Mouse (Mus musculus) embryonic facial prominence, embryonic 10.5 days (tissue): ENCODE results near the gene Lgals3. TPM values are rescaled to one million over a fixed set of nuclear protein-coding genes. Genes with fewer than 3 reads are reported as not detected.

ENCODE experiments used
- DNase-seq: peaks from one replicate; pipeline ENCODE4 v3.0.0-alpha.2; 2017; ENCODE audit warnings: low spot score
- H3K27ac ChIP-seq: fragments of 300-500 bp; sonication (generic); replicated peaks from 2 replicates; pipeline ENCODE4 v1.5.1; 2016; ENCODE audit warnings: mild to moderate bottlenecking
- H3K27me3 ChIP-seq: fragments of 300-500 bp; sonication (generic); replicated peaks from 2 replicates; pipeline ENCODE4 v1.6.1; 2016; ENCODE audit warnings: low read depth, mild to moderate bottlenecking; ENCODE audit not compliant: poor library complexity, severe bottlenecking
- H3K36me3 ChIP-seq: fragments of 300-500 bp; sonication (generic); replicated peaks from 2 replicates; pipeline ENCODE4 v1.6.1; 2016; ENCODE audit warnings: mild to moderate bottlenecking, moderate library complexity
- H3K4me1 ChIP-seq: fragments of 300-500 bp; sonication (generic); 2 replicates; pipeline ENCODE4 v1.6.1; 2016
- H3K4me3 ChIP-seq: fragments of 300-500 bp; sonication (generic); 2 replicates; pipeline ENCODE4 v1.5.1; 2016; ENCODE audit warnings: mild to moderate bottlenecking, moderate library complexity
- H3K9me3 ChIP-seq: fragments of 300-500 bp; sonication (generic); 2 replicates; pipeline ENCODE4 v1.6.1; 2016; ENCODE audit warnings: mild to moderate bottlenecking
- WGBS: fragments of 180-500 bp; shearing (Covaris S2); methylation state at CpG from one replicate; pipeline ENCODE4 v1.1.7; 2016; 5-methylcytosine and 5-hydroxymethylcytosine counted together
- polyA plus RNA-seq: library from polyadenylated mRNA; unstranded; fragments of >200 nt; fragmentation: Nextera tagmentation; extraction: Ambion mirVana; gene quantifications from 2 replicates; pipeline ENCODE4 v1.2.1, GENCODE M21; 2016

Gene Lgals3
- polyA plus RNA-seq, 1 experiment from 2014 or later: 0.51 TPM

DNA sequence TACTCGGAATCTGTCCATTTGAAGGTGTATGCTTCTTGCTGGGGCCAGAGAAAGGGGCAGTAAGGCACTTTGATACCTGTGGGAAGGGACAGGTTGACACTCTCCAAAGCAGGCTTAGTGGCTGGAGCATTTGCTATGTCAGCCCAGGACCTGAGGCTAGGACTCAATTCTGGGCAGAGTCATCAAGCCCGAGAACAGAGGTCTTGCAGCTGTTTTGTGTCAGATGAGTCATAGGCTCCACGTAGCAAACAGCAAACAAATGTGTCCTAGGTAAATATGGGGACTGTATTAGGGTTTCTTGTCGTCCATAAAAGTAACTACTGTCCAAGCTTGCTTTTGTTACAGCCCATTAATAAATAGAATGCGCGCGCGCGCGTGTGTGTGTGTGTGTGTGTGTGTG is 15.3 kb upstream of the Lgals3 start:
- H3K4me1 ChIP-seq: no peaks in the 10 kb centered on the region
- WGBS: 90% methylated on average over 10 of the region's 10 CpGs

GRCm38 (mm10) chr14:47353240-47353639 is 14.3 kb upstream of the Lgals3 start:
- H3K27me3 ChIP-seq: no peaks in the 10 kb centered on the region
- H3K4me3 ChIP-seq: no peak overlapping the region
- no peak overlapping the region for H3K27ac ChIP-seq
- H3K9me3 ChIP-seq: no peaks in the 10 kb centered on the region
- no peaks in the 10 kb centered on the region for H3K4me1 ChIP-seq
- no peak for DNase-seq
- WGBS: 84% methylated on average over 4 of the region's 4 CpGs
- no peaks in the 10 kb centered on the region for H3K36me3 ChIP-seq

More for the DNA sequence above, 15.3 kb upstream of the Lgals3 start:
- no peak for DNase-seq
- H3K4me3 ChIP-seq: no peak overlapping the region
- H3K9me3 ChIP-seq: no peaks in the 10 kb centered on the region
- H3K27me3 ChIP-seq: no peaks in the 10 kb centered on the region
- no peak overlapping the region for H3K27ac ChIP-seq
- no peaks in the 10 kb centered on the region for H3K36me3 ChIP-seq

GRCm38 (mm10) chr14:47354111-47354577 is 13.4 kb upstream of the Lgals3 start:
- H3K4me1 ChIP-seq: no peaks in the 10 kb centered on the region
- no peak overlapping the region for H3K27ac ChIP-seq
- no peak overlapping the region for H3K4me3 ChIP-seq
- WGBS: 71% methylated on average over 8 of the region's 8 CpGs
- H3K27me3 ChIP-seq: no peaks in the 10 kb centered on the region
- H3K36me3 ChIP-seq: no peaks in the 10 kb centered on the region
- peak; percentile 32 for DNase-seq
- H3K9me3 ChIP-seq: no peaks in the 10 kb centered on the region

GRCm38 (mm10) chr14:47354948-47355347 is 12.6 kb upstream of the Lgals3 start:
- Histone ChIP-seq H3K9me3 (no peaks in the 10 kb centered on the region), H3K27me3 (no peaks in the 10 kb centered on the region), H3K4me3 (no peak overlapping the region), H3K36me3 (no peaks in the 10 kb centered on the region), H3K4me1 (no peaks in the 10 kb centered on the region), H3K27ac (no peak overlapping the region)
- 76% methylated on average over 5 of the region's 5 CpGs for WGBS
- no peak for DNase-seq

DNA sequence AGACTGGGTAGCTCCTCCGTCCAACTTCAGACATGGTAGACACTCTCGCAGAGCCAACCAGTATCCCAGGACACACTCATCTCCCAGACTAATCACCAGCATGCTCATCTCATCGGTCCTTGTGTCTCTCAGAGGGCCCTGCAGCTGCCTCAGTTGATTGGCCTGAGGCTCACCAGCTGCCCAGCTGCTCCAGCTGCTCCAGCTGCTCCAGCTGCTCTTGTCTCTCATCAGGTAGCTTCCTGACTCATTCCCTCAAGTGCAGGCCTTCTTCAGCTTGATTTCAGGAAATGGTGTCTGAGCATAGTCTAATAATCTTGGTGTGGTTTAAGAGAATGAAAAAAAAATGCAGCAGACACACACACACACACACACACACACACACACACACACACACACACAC is 10.9 kb upstream of the Lgals3 start:
- H3K27me3 ChIP-seq: no peaks in the 10 kb centered on the region
- no peak overlapping the region for H3K27ac ChIP-seq
- H3K9me3 ChIP-seq: no peaks in the 10 kb centered on the region
- WGBS: 83% methylated on average over 3 of the region's 3 CpGs
- H3K36me3 ChIP-seq: no peaks in the 10 kb centered on the region
- H3K4me3 ChIP-seq: no peak overlapping the region
- no peaks in the 10 kb centered on the region for H3K4me1 ChIP-seq
- DNase-seq: no peak

GRCm38 (mm10) chr14:47359610-47360009 is 7.9 kb upstream of the Lgals3 start:
- DNase-seq: no peak
- Histone ChIP-seq H3K9me3 (no peaks in the 10 kb centered on the region), H3K27me3 (0 out of 2 replicates have a peak, but pooled peaks cover under 1% of the 10 kb centered on the region), H3K4me3 (no peak overlapping the region), H3K27ac (no peak overlapping the region), H3K4me1 (peaks cover under 1% of the 10 kb centered on the region; the same call in 1 of the 2 replicates), H3K36me3 (no peaks in the 10 kb centered on the region)
- WGBS: 80% methylated on average over 3 of the region's 3 CpGs

- DNase-seq: no peak
- H3K27ac ChIP-seq: no peak overlapping the region
- peaks cover 7% of the 10 kb centered on the region for H3K4me1 ChIP-seq
- H3K4me3 ChIP-seq: no peak overlapping the region
- no peaks in the 10 kb centered on the region for H3K9me3 ChIP-seq
- H3K36me3 ChIP-seq: no peaks in the 10 kb centered on the region
- peaks cover 7% of the 10 kb centered on the region; the same call in 1 of the 2 replicates for H3K27me3 ChIP-seq
- 91% methylated on average over 2 of the region's 2 CpGs for WGBS
These were observed 6.1 kb upstream of the Lgals3 start for GRCm38 (mm10) chr14:47361418-47361817.

- Histone ChIP-seq H3K27me3 (peaks cover 7% of the 10 kb centered on the region; the same call in 1 of the 2 replicates), H3K4me3 (no peak overlapping the region), H3K36me3 (no peaks in the 10 kb centered on the region), H3K4me1 (peaks cover 8% of the 10 kb centered on the region), H3K9me3 (no peaks in the 10 kb centered on the region), H3K27ac (no peak overlapping the region)
- 85% methylated on average over 9 of the region's 9 CpGs for WGBS
- no peak for DNase-seq
These were observed 5.7 kb upstream of the Lgals3 start for GRCm38 (mm10) chr14:47361899-47362298.

- peak; percentile 43 for DNase-seq
- Histone ChIP-seq H3K27ac (no peak overlapping the region), H3K4me1 (peaks cover 15% of the 10 kb centered on the region), H3K9me3 (no peaks in the 10 kb centered on the region), H3K36me3 (no peaks in the 10 kb centered on the region), H3K27me3 (peaks cover 7% of the 10 kb centered on the region; the same call in 1 of the 2 replicates), H3K4me3 (no peak overlapping the region)
- 44% methylated on average over 21 of the region's 21 CpGs for WGBS
These were observed 2.7 kb upstream of the Lgals3 start for GRCm38 (mm10) chr14:47364742-47365449.

DNA sequence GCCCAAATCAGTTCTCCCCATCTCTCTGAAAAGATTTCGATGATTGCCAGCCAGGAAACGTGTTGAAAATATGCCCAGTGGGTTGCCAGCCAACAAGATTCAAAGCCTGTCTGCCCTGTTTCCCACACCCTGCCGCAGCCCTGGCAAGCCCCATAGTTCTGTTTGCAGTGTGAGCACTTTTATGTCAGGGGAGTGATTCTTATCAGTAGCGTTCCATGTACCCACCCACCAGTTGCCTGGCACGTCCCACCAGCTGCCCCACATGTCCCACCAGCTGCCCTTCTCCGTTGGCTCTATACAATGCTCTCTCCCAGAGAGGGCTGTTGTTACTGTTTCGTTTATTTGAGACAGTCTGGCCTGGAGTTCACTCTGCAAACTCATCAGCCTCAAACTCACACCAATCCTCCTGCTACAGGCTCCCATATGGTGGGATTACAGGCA is 650 bp upstream of the Lgals3 start:
- H3K9me3 ChIP-seq: no peaks in the 10 kb centered on the region
- H3K27me3 ChIP-seq: peaks cover 11% of the 10 kb centered on the region
- 75% methylated on average over 7 of the region's 7 CpGs for WGBS
- H3K4me1 ChIP-seq: peaks cover 15% of the 10 kb centered on the region
- H3K36me3 ChIP-seq: no peaks in the 10 kb centered on the region
- no peak overlapping the region for H3K4me3 ChIP-seq
- H3K27ac ChIP-seq: no peak overlapping the region
- no peak for DNase-seq

DNA sequence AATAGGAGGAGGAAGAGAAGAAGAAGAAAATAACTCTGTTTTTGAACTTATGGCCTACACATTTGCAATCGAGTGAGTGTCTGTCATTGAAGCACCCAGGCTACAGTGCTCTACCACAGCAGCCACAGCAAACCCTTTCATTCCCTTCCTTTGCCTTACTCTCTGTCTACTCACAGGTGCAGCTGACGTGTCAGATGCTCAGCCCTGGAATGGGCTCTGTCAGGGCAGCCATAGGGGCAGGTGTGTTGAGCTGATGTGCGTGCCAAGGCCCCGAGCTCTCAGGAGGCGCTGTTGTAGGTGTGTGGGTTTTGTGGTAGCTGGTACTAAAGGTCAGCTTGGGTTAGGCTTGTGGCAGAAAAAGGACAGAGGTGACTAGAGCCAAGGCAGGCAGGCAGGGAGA is 2.2 kb downstream of the Lgals3 start:
- Histone ChIP-seq H3K9me3 (no peaks in the 10 kb centered on the region), H3K4me1 (peaks cover 24% of the 10 kb centered on the region), H3K27me3 (peaks cover 36% of the 10 kb centered on the region), H3K36me3 (no peaks in the 10 kb centered on the region), H3K27ac (no peak overlapping the region), H3K4me3 (no peak overlapping the region)
- no peak for DNase-seq
- 81% methylated on average over 5 of the region's 5 CpGs for WGBS

DNA sequence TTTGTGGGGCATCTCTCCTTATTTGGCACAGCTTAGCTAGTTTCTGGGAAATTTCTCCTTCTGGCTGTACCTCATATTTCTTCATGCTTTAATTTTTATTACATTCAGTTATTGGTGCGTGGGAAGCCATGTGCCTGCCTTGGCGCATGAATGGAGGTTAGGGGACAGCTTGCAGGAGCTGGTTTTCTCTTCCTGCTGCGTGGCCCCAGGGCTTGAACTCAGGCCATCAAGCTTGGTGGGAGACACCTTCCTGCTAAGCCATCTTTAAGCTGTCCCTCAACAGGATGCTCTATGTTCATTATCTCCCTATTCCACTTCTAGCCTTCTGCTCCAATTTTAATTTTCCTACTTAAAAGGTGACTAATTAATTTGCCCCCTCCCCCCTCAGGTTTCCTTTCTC is 3.2 kb downstream of the Lgals3 start:
- peaks cover 18% of the 10 kb centered on the region for H3K4me1 ChIP-seq
- H3K27ac ChIP-seq: no peak overlapping the region
- H3K36me3 ChIP-seq: no peaks in the 10 kb centered on the region
- H3K9me3 ChIP-seq: no peaks in the 10 kb centered on the region
- H3K4me3 ChIP-seq: no peak overlapping the region
- peaks cover 41% of the 10 kb centered on the region for H3K27me3 ChIP-seq
- 78% methylated on average over 3 of the region's 3 CpGs for WGBS
- DNase-seq: no peak

- peaks cover 18% of the 10 kb centered on the region for H3K4me1 ChIP-seq
- H3K9me3 ChIP-seq: no peaks in the 10 kb centered on the region
- H3K36me3 ChIP-seq: no peaks in the 10 kb centered on the region
- DNase-seq: no peak
- WGBS: 73% methylated on average over 6 of the region's 6 CpGs
- no peak overlapping the region for H3K27ac ChIP-seq
- no peak overlapping the region for H3K4me3 ChIP-seq
- H3K27me3 ChIP-seq: peaks cover 42% of the 10 kb centered on the region
These were observed 4.1 kb downstream of the Lgals3 start for GRCm38 (mm10) chr14:47371689-47372088.
